Mouse (Mus musculus): ENCODE data around the gene Mgat4c.

GRCm38 (mm10) chr10:101997612-101998011 is 316.3 kb downstream of the Mgat4c start:
- TF ChIP-seq CTCF (IDR thresholded peaks at IDR 0.05; ENCODE audit: low read depth) (no peak), EP300 (IDR thresholded peaks at IDR 0.05; ENCODE audit: low read depth) (no peak)

Measured in liver, postnatal 0 days (tissue).